Mouse (Mus musculus): ENCODE results near the gene Surf1.

DNA sequence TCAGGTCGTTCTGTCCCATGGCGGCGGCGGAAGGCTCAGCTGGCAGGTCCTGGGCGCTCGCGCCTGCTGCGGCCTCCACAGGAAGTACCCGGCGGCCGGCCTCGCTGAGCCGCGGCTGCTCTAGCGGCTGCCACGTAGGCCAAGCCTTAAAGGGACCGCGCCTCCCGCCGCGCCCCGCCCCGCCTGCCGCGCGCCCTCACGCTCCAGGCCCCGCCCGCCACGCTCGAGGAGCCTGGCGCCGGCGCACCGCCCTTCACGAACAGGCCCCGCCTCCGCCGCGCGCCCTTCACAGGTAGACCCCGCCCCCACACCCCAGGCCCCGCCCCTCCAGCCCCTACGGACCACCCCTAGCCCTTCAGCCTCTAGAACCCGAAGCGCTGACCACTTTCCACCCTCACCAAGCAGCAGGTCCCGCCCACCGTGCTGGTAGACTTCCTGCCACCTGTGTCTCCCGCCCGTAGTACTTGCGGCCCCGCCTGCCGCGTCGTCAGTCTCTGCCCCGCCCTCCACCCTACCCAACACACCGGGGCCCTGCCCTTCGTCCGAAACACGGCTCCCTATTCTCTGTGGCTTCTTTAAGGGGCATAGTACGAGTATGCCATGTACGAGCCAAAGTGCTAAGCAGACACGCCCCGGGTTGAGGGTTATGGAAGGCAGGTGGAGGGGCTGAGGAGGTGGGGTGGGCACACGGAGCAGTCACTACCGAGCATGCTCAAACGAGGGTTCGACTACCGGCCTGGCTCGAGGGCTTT is 17.1 kb upstream of the Surf1 start, which contains the start of the genes Surf4 and Stkld1:
- TF ChIP-seq CTCF (IDR thresholded peaks at IDR 0.05; ENCODE audit: low read depth) = no peak
- no peak for TF ChIP-seq EP300 (IDR thresholded peaks at IDR 0.05; ENCODE audit: low read depth)
